Mouse (Mus musculus) bone marrow macrophage, adult 2 months (primary cell): ENCODE results near the gene Arhgef3.

ENCODE experiments used
- CTCF ChIP-seq: IDR thresholded peaks from 2 replicates; pipeline ENCODE4 v1.5.1; 2012; ENCODE audit warnings: low read depth, mild to moderate bottlenecking, low read length, moderate library complexity
- POLR2A ChIP-seq: IDR thresholded peaks from 2 replicates; pipeline ENCODE4 v1.6.1; 2012; ENCODE audit warnings: mild to moderate bottlenecking, low read depth, low read length, borderline replicate concordance

GRCm38 (mm10) chr14:27393806-27394205 is 279.1 kb downstream of the Arhgef3 start:
- TF ChIP-seq POLR2A, result no peak
- no peak for TF ChIP-seq CTCF
